Mouse (Mus musculus): ENCODE data around the gene Ppp1r16b.

GRCm38 (mm10) chr2:158700535-158701256 is 35.5 kb downstream of the Ppp1r16b start:
- TF ChIP-seq CTCF (IDR thresholded peaks at IDR 0.05; ENCODE audit: control insufficient read depth, insufficient read depth, low read length) (no peak), POLR2A (IDR thresholded peaks at IDR 0.05; ENCODE audit: borderline replicate concordance, control insufficient read depth, low read depth, low read length) (no peak)
